Mouse (Mus musculus): Measurements from ENCODE around the gene Evx1.

Gene Evx1

DNA sequence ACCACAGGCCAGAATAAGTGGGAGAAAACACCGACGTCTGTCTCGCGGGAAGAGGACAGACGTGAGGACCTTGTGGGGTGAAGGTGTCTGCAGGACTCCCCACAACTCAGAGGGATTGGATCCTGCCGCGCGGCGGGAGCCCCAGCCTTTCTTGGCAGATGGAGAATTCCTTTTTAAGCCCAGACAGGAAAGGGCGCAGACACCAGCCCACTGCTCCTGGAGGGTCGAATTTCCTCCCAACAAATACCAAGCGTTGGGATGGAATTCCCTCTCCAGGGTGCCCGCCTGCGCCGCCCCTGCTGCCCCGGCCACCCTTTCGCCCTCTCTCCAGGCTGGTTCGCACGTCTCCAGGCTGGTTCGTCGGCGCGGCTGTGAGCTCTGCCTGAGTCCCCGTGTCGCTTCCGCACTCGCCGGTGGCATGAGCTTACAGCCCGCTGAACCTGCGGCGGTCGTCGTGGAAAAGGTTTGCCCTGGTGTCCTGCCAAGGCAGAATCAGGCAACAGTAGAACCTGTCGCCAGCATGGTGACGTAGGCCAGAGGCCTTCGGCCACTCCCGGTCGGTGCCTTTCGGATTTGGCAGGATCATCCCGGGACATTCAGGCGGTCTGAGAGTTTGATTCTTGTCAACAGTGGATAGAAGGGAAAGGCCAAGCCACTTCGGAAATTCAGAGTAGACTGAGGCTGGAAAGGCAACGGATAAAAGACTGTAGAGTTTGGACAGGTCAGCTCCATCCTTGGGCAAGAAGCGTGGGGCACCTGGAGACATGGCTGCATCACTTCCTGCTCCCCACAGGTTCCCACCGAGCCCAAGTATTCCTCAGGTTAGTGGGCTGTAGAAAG is 22.1 kb upstream of the Evx1 start:
- DNase-seq (ENCODE audit: low read depth, low spot score), result peak; percentile 48

DNA sequence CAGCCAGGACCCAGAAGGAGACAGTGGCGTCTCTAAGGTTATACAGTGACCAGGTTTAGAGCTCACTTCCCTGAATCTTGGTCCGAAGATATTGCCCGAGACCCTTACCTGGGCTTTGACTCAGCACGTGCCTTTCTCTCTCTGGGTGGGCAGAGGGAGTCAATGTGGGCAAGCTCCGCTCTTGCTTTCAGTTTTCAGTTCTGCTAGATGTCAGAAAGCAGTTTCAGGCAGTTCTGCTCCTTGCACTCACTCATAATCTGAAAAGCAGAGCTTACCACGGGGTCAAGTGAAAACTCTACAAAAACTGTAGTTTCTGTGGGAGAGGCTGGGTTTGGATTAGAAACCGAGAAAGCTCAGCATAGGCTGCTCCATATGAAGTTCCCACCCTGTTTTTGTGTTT is 21.0 kb upstream of the Evx1 start:
- no peak for DNase-seq (ENCODE audit: low read depth, low spot score)

- no peak for DNase-seq (ENCODE audit: low read depth, low spot score)
These were observed 18.7 kb upstream of the Evx1 start for GRCm38 (mm10) chr6:52294616-52295015.

GRCm38 (mm10) chr6:52298511-52298910 is 14.8 kb upstream of the Evx1 start:
- no peak for DNase-seq (ENCODE audit: low read depth, low spot score)

DNA sequence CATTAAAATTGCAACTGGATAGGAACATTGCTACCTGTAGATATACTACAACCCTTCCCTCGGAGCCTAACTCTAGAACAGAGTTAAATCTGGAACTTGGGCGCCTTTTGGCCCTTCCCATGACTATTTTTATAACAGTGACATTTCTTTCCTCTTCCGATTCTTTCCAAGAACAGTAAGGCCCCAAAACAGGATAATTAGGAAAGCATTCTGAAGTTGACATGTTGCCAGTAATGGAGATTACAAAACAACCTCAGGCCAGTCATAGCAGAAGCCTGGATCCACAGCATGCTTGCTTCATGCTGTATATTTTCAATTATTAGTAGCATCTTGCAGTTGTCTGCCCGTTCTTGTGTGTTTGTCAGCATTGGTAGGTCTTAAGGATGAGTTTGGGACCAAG is 12.5 kb upstream of the Evx1 start:
- DNase-seq (ENCODE audit: low read depth, low spot score), result no peak

GRCm38 (mm10) chr6:52303426-52303825 is 9.9 kb upstream of the Evx1 start:
- no peak for DNase-seq (ENCODE audit: low read depth, low spot score)

GRCm38 (mm10) chr6:52305877-52306389 is 7.4 kb upstream of the Evx1 start:
- DNase-seq (ENCODE audit: low read depth, low spot score), result peak; percentile 77

DNA sequence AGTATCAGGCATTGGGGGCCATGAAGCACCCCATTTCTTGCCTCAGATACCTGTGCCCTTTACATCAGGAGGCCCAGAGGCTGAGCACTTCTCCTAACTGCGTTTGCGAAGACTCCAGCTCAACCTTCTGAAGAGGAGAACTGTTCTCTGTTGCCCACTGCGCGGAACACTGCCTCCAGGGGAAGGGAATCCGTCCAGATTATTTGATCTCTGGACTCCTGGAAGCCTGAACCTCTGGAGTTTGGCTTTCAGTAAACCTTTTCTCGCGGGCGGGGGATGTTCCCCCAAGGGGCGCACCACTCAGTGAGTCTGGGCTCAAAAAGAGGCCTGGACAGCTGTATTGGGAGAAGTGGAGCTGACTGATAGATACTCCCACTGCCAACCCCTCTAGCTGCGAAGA is 3.5 kb upstream of the Evx1 start:
- DNase-seq (ENCODE audit: low read depth, low spot score), result no peak

DNA sequence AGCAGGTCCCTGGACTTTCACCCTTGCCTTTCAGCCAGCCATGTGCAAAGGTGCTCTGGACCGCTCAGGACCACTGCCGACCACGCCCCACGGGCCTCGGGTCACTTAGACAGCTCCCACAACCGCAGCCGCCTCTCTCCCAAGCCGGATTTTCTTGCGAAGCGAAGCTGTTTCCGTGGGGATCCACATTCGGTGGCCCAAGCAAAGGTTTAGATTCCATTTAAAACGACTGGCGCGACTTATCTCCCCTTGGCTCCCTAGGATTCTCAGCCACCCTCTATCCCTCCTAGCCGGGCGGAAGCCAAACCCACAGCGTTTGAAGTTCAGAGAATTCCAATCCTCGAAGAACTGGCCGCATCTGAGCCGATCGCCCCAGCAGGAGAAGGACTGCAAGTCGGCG is 2.9 kb upstream of the Evx1 start:
- peak; percentile 41 for DNase-seq (ENCODE audit: low read depth, low spot score)

DNA sequence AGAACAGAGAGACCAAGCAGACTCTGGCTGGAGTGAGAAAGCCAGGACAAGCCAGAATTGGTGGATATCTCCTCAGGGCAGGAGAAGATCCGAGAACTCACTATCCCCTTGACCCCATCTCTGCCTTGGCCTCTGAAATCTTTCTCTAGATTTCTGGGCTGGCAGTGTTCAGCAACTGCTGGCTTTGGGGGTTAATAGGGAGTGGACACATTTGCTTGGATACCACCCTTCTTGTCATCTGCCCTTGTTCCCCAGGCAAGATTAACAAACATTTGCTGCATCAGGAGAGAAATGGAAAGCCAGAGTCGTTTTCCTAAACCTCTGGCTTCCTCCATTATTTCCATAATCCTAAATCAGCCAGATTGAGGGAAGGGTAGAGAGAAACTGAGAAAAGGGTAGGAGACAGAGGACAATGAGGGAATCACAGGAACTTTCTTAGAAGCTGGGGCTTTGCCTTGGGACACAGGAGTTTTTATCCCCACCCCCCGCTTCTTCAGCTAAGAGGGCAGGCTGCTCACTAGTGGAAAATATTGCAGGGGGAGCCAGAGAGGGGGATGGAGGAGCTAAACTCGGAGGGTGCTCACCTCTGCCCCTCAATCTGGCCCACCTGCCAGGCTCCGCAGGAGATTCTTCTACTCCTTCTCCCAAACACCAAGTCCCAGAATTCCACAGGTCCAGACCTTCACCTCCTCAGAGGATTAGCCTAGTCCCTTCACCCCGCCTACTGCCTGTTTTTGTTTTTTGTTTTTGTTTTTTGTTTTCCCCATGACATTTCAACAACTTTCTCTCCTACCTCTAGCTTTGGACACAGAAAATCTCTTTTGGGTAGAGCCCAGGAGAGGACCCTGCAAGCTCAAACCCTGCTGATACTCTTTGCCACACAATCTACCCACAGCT is 1.4 kb upstream of the Evx1 start:
- DNase-seq (ENCODE audit: low read depth, low spot score), result no peak

DNA sequence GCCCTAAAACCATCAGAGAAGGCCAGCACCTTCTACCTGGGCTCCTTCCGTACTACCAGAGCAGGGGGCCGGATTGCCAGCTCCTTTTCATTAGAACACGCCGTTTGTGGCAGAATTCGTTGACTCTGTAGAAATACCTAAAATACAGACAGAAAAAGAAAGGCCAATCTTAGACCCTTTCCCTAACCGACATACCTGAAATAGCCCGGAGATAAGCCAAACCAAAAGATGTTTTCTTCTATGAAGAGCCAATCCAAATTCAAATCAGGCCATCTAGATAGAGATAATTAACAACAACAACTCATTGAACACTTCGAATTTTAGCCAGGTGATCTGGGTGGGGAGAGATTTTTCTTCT is 761 bp upstream of the Evx1 start:
- no peak for DNase-seq (ENCODE audit: low read depth, low spot score)

GRCm38 (mm10) chr6:52314304-52315100 is 1.2 kb downstream of the Evx1 start:
- peak; percentile 94 for DNase-seq (ENCODE audit: low read depth, low spot score)

DNA sequence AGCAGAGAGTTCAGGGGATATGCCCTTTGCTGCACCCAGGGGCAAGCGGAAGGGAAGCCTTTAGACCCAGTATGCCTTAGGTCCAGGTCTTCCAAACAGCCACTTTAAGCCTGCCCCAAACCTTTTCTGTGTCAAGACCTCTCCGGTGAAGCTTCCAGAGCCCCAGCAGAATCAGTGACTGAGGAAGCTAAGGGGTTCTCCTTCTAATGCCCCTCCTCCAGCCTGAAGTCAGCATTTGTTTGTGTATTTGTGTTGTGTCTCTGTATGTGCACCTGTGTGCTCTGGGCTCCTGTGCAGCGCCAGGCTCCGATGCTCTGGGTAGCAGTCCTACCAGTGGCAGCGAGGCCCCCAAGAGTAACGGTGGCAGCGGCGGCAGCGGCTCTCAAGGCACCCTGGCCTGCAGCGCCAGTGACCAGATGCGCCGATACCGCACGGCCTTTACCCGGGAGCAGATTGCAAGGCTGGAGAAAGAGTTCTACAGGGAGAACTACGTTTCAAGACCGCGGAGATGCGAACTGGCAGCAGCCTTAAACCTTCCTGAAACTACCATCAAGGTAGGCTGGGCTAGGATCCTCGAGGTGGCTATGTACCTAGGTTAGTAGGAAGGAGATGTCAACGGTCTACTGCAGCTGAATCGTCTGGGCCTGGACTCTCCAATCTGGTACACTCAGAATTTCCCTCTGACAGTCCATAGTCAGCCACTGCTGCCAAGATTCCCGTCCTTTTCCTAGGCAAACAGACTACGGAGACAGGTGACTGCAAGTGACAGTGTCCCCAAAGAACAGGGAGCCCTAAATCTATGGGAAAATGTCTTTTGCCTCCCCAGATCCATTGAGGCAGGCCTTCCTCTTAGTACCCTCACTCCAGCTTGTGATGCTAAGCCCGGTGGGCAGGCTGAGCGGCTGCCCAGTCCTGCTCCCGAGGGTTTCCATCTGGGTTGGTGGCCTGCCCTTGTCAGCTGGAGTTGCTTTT is 2.4 kb downstream of the Evx1 start:
- no peak for DNase-seq (ENCODE audit: low read depth, low spot score)

GRCm38 (mm10) chr6:52316413-52317184 is 3.3 kb downstream of the Evx1 start:
- DNase-seq (ENCODE audit: low read depth, low spot score), result no peak

GRCm38 (mm10) chr6:52317461-52318180 is 4.3 kb downstream of the Evx1 start:
- no peak for DNase-seq (ENCODE audit: low read depth, low spot score)

DNA sequence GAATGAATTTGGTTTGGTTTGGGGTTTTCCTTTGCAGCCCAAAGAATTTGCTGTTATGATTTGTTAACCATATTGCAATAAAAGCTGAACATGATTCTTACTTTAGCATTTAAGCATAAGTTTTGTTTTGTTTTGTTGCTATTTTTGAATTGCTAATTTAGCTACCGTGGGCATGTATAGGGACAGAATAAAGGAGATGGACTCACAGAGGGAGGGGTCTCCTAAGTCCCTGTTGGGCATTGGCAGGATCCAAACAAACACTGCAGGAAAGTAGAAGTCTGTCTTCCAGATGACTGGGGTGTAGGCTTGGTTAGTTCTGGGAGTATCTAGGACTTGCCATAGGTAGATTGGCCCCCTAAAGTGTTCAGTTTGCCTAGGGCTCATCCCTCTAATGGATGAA is 5.0 kb downstream of the Evx1 start:
- DNase-seq (ENCODE audit: low read depth, low spot score), result no peak

DNA sequence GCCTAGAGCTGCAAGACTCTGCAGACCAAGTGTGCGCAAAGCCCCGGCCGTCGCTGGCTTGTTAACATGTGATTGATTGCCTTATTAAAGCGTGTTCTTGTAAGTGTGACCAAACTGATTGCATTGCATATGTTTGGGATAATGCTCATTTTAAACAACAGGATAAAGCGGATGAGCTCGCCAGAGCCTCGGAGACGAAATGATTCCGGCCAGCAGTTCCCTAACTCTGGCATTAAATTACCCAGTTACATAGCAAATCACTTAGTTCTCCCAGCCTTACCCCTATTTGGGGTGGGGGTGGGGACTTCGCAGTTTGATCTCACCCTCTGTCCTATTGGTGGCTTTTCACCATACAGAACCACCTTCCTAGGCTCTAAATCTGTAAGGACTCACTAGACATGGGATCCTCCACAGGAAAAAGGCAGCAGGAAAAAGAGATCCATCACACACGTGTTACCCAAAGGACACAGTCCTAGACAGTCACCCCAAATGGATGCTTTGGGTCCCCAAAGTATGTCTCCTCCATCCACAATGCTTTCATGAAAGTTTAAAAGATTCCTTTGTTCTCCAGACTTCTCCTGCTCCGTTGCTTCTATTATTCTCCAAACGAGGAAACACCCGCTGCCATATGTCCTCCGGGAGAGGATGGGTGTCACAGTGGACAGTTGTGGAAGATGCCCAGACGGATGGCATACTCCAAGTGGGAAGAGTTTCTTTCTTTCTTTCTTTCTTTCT is 6.8 kb downstream of the Evx1 start:
- DNase-seq (ENCODE audit: low read depth, low spot score), result no peak

Data from ES-CJ7 (cell line).